Mouse (Mus musculus) MEL (cell line): Measurements from ENCODE around the gene Morc1. TPM values are rescaled to one million over a fixed set of nuclear protein-coding genes. Genes with fewer than 3 reads are reported as not detected.

Experiments
- DNase-seq: peaks from one replicate; pipeline ENCODE4 v3.0.0; 2011; ENCODE audit warnings: low read depth, low spot score
- H3K27ac ChIP-seq: 2 replicates; pipeline ENCODE4 v1.5.1; 2012; ENCODE audit warnings: low read depth, mild to moderate bottlenecking, control low read depth, low read length, moderate library complexity; ENCODE audit not compliant: control insufficient read depth
- H3K27me3 ChIP-seq, 2 experiments: fragments of 150-350 bp in 1 of 2; sonication (generic) in 1 of 2; 2 replicates each; pipeline ENCODE4 v1.6.1; 2012; ENCODE audit warnings: low read length in 2 of 2, mild to moderate bottlenecking in 2 of 2, improper control_type of control experiment in 1 of 2, moderate library complexity in 1 of 2; ENCODE audit not compliant: insufficient read depth in 2 of 2, control insufficient read depth in 1 of 2
- H3K36me3 ChIP-seq, 2 experiments: 2 replicates each; pipeline ENCODE4 v1.6.1; 2012 to 2014; ENCODE audit warnings: low read length in 2 of 2, improper control_type of control experiment in 1 of 2, inconsistent platforms in 1 of 2, mild to moderate bottlenecking in 1 of 2; ENCODE audit not compliant: insufficient read depth in 2 of 2, control insufficient read depth in 1 of 2
- H3K4me1 ChIP-seq, 2 experiments: fragments of 150-350 bp in 1 of 2; sonication (generic) in 1 of 2; 2 replicates each; pipeline ENCODE4 v1.6.1; 2012; ENCODE audit warnings: low read length in 2 of 2, improper control_type of control experiment in 1 of 2, mild to moderate bottlenecking in 1 of 2; ENCODE audit not compliant: insufficient read depth in 2 of 2, control insufficient read depth in 1 of 2
- H3K4me3 ChIP-seq, 2 experiments: fragments of 150-350 bp in 1 of 2; sonication (generic) in 1 of 2; 2 replicates each; pipeline ENCODE4 v1.5.1; 2012; ENCODE audit warnings: low read depth in 2 of 2, low read length in 2 of 2, mild to moderate bottlenecking in 2 of 2, moderate library complexity in 2 of 2, control low read depth in 1 of 2, improper control_type of control experiment in 1 of 2; ENCODE audit not compliant: control insufficient read depth in 1 of 2, insufficient read depth in 1 of 2
- H3K79me2 ChIP-seq: 2 replicates; pipeline ENCODE4 v1.6.1; 2012; ENCODE audit warnings: mild to moderate bottlenecking, low read length, moderate library complexity; ENCODE audit not compliant: control insufficient read depth, poor library complexity, insufficient read depth
- H3K9ac ChIP-seq: 2 replicates; pipeline ENCODE4 v1.6.1; 2012; ENCODE audit warnings: low read depth, mild to moderate bottlenecking, control low read depth, low read length, moderate library complexity; ENCODE audit not compliant: control insufficient read depth, poor library complexity, severe bottlenecking
- H3K9me3 ChIP-seq: fragments of 150-350 bp; sonication (generic); replicated peaks from 2 replicates; pipeline ENCODE4 v1.6.1; 2012; ENCODE audit warnings: mild to moderate bottlenecking, low read length, improper control_type of control experiment, moderate library complexity; ENCODE audit not compliant: insufficient read depth
- BHLHE40 ChIP-seq: IDR thresholded peaks from 2 replicates; pipeline ENCODE4 v1.6.1; 2012; ENCODE audit warnings: low read depth, mild to moderate bottlenecking, inconsistent platforms, low read length, improper control_type of control experiment, borderline replicate concordance
- CHD1 ChIP-seq: IDR thresholded peaks from 2 replicates; pipeline ENCODE4 v1.6.1; 2012; ENCODE audit warnings: low read depth, mild to moderate bottlenecking, inconsistent platforms, low read length, improper control_type of control experiment
- CTCF ChIP-seq, 3 experiments: IDR thresholded peaks in 2 of 3; conservative IDR thresholded peaks in 1 of 3; 2 replicates each; pipeline ENCODE4 v1.5.1; 2011 to 2012; ENCODE audit warnings: low read length in 3 of 3, low read depth in 2 of 3, mild to moderate bottlenecking in 2 of 3, improper control_type of control experiment in 1 of 3, inconsistent platforms in 1 of 3, mixed read lengths in 1 of 3, moderate library complexity in 1 of 3; ENCODE audit not compliant: control insufficient read depth in 1 of 3, insufficient read depth in 1 of 3, poor library complexity in 1 of 3, severe bottlenecking in 1 of 3
- E2F4 ChIP-seq: IDR thresholded peaks from 2 replicates; pipeline ENCODE4 v1.6.1; 2011; ENCODE audit warnings: low read depth, low read length, improper control_type of control experiment, borderline replicate concordance
- ELF1 ChIP-seq: IDR thresholded peaks from 2 replicates; pipeline ENCODE4 v1.6.1; 2014; ENCODE audit warnings: low read depth, mild to moderate bottlenecking, inconsistent platforms, low read length, improper control_type of control experiment, moderate library complexity
- EP300 ChIP-seq, 2 experiments: IDR thresholded peaks; 2 replicates each; pipeline ENCODE4 v1.6.1; 2011; ENCODE audit warnings: improper control_type of control experiment in 2 of 2, low read length in 2 of 2, low read depth in 1 of 2, mild to moderate bottlenecking in 1 of 2
- ETS1 ChIP-seq: IDR thresholded peaks from 2 replicates; pipeline ENCODE4 v1.6.1; 2012; ENCODE audit warnings: low read depth, mild to moderate bottlenecking, inconsistent platforms, low read length, improper control_type of control experiment, moderate library complexity
- GABPA ChIP-seq: IDR thresholded peaks from 2 replicates; pipeline ENCODE4 v1.6.1; 2012; ENCODE audit warnings: low read depth, mild to moderate bottlenecking, inconsistent platforms, low read length, improper control_type of control experiment, moderate library complexity
- GATA1 ChIP-seq: IDR thresholded peaks from 2 replicates; pipeline ENCODE4 v1.6.1; 2011; ENCODE audit warnings: low read depth, low read length, improper control_type of control experiment
- HCFC1 ChIP-seq: IDR thresholded peaks from 2 replicates; pipeline ENCODE4 v1.6.1; 2012; ENCODE audit warnings: low read depth, mild to moderate bottlenecking, inconsistent platforms, low read length, improper control_type of control experiment, moderate library complexity
- MAFK ChIP-seq: IDR thresholded peaks from 2 replicates; pipeline ENCODE4 v1.6.1; 2011; ENCODE audit warnings: low read depth, mild to moderate bottlenecking, low read length, improper control_type of control experiment, borderline replicate concordance
- MAX ChIP-seq: IDR thresholded peaks from 2 replicates; pipeline ENCODE4 v1.6.1; 2011; ENCODE audit warnings: low read length, improper control_type of control experiment
- MXI1 ChIP-seq: IDR thresholded peaks from 2 replicates; pipeline ENCODE4 v1.6.1; 2011; ENCODE audit warnings: mild to moderate bottlenecking, low read depth, low read length, improper control_type of control experiment
- NELFE ChIP-seq: IDR thresholded peaks from 2 replicates; pipeline ENCODE4 v1.6.1; 2011; ENCODE audit warnings: low read depth, low read length, improper control_type of control experiment
- NRF1 ChIP-seq: IDR thresholded peaks from 2 replicates; pipeline ENCODE4 v1.6.1; 2014; ENCODE audit warnings: low read depth, mild to moderate bottlenecking, inconsistent platforms, low read length, improper control_type of control experiment, moderate library complexity; ENCODE audit not compliant: poor library complexity, insufficient read depth, severe bottlenecking
- POLR2AphosphoS2 ChIP-seq: IDR thresholded peaks from 2 replicates; pipeline ENCODE4 v1.6.1; 2011; ENCODE audit warnings: low read length, improper control_type of control experiment
- POLR2AphosphoS5 ChIP-seq: IDR thresholded peaks from 2 replicates; pipeline ENCODE4 v1.6.1; 2012; ENCODE audit warnings: low read depth, borderline replicate concordance, mild to moderate bottlenecking, inconsistent platforms, low read length, moderate library complexity, mixed read lengths
- RAD21 ChIP-seq: IDR thresholded peaks from 2 replicates; pipeline ENCODE4 v1.6.1; 2011; ENCODE audit warnings: mild to moderate bottlenecking, low read depth, low read length, improper control_type of control experiment
- RCOR1 ChIP-seq: IDR thresholded peaks from 2 replicates; pipeline ENCODE4 v1.6.1; 2012; ENCODE audit warnings: low read depth, mild to moderate bottlenecking, inconsistent platforms, low read length, improper control_type of control experiment
- SMC3 ChIP-seq: IDR thresholded peaks from 2 replicates; pipeline ENCODE4 v1.6.1; 2011; ENCODE audit warnings: low read depth, low read length, improper control_type of control experiment
- TBP ChIP-seq: IDR thresholded peaks from 2 replicates; pipeline ENCODE4 v1.8.0; 2011; ENCODE audit warnings: low read depth, low read length, improper control_type of control experiment
- TCF12 ChIP-seq: IDR thresholded peaks from 2 replicates; pipeline ENCODE4 v1.6.1; 2014; ENCODE audit warnings: low read depth, mild to moderate bottlenecking, inconsistent platforms, low read length, improper control_type of control experiment, moderate library complexity
- USF2 ChIP-seq, 2 experiments: IDR thresholded peaks; 2 replicates each; pipeline ENCODE4 v1.6.1; 2011 to 2012; ENCODE audit warnings: improper control_type of control experiment in 2 of 2, low read length in 2 of 2, borderline replicate concordance in 1 of 2, inconsistent platforms in 1 of 2, low read depth in 1 of 2, mild to moderate bottlenecking in 1 of 2; ENCODE audit not compliant: insufficient read depth in 1 of 2
- ZC3H11A ChIP-seq: IDR thresholded peaks from 2 replicates; pipeline ENCODE4 v1.6.1; 2012; ENCODE audit warnings: low read depth, mild to moderate bottlenecking, inconsistent platforms, low read length, improper control_type of control experiment
- ZKSCAN1 ChIP-seq: IDR thresholded peaks from 2 replicates; pipeline ENCODE4 v1.6.1; 2012; ENCODE audit warnings: low read depth, mild to moderate bottlenecking, inconsistent platforms, low read length, improper control_type of control experiment, moderate library complexity
- ZMIZ1 ChIP-seq: IDR thresholded peaks from 2 replicates; pipeline ENCODE4 v1.6.1; 2012; ENCODE audit warnings: low read depth, mild to moderate bottlenecking, inconsistent platforms, low read length, improper control_type of control experiment, moderate library complexity
- ZNF384 ChIP-seq: IDR thresholded peaks from 2 replicates; pipeline ENCODE4 v1.6.1; 2012; ENCODE audit warnings: low read depth, mild to moderate bottlenecking, inconsistent platforms, low read length, improper control_type of control experiment
- polyA plus RNA-seq, 2 experiments: library from polyadenylated mRNA; stranded (reverse) in 1 of 2; unstranded in 1 of 2; fragments of >175 nt in 1 of 2; fragments of >200 nt in 1 of 2; gene quantifications; 2 replicates each; pipeline versions ENCODE4 v1.2.1 to v1.2.4; 2012; ENCODE audit warnings: low replicate concordance in 2 of 2, low read depth in 1 of 2; ENCODE audit not compliant: insufficient read length in 2 of 2, insufficient read depth in 1 of 2, missing spikeins in 1 of 2
- total RNA-seq: library from RNA; depleted of rRNA; stranded (reverse); fragments of 300-350 nt; gene quantifications from 2 replicates; pipeline ENCODE4 v1.2.3, GENCODE M21; 2012

The Morc1 gene
- total and polyA plus RNA-seq, 3 experiments, result not detected

- no peak for DNase-seq
- no peaks in the 10 kb centered on the region for H3K9me3 ChIP-seq
- H3K79me2 ChIP-seq, result no peaks in the 10 kb centered on the region
- H3K27me3 ChIP-seq, result no peaks in the 10 kb centered on the region
- H3K36me3 ChIP-seq, result no peaks in the 10 kb centered on the region
- H3K4me1 ChIP-seq, result no peaks in the 10 kb centered on the region
- no peak overlapping the region for H3K27ac ChIP-seq
- H3K9ac ChIP-seq, result no peak overlapping the region
- TF ChIP-seq MXI1, result no peak
- no peak for TF ChIP-seq ZC3H11A
- no peak overlapping the region for H3K4me3 ChIP-seq
Observed at GRCm38 (mm10) chr16:48627296-48627695, 196.3 kb downstream of the Morc1 start.

GRCm38 (mm10) chr16:48629710-48630109 lies 198.7 kb downstream of the Morc1 start:
- no peak overlapping the region for H3K27ac ChIP-seq
- no peak overlapping the region for H3K9ac ChIP-seq
- no peak overlapping the region for H3K4me3 ChIP-seq
- no peaks in the 10 kb centered on the region for H3K36me3 ChIP-seq
- no peaks in the 10 kb centered on the region for H3K79me2 ChIP-seq
- no peaks in the 10 kb centered on the region for H3K4me1 ChIP-seq
- H3K27me3 ChIP-seq, result no peaks in the 10 kb centered on the region
- DNase-seq, result no peak
- TF ChIP-seq RAD21, result no peak
- TF ChIP-seq SMC3, result no peak
- no peak for TF ChIP-seq HCFC1
- no peak for TF ChIP-seq POLR2AphosphoS5
- no peak for TF ChIP-seq ELF1
- TF ChIP-seq GATA1, result no peak
- TF ChIP-seq EP300 (IDR thresholded peaks at IDR 0.05; ENCODE audit: low read depth in 1 of 2, low read length in 2 of 2), result no peak
- no peak for TF ChIP-seq MAFK
- TF ChIP-seq E2F4, result no peak
- TF ChIP-seq MAX, result no peak
- no peak for TF ChIP-seq ZNF384
- TF ChIP-seq ZC3H11A, result no peak
- no peaks in the 10 kb centered on the region for H3K9me3 ChIP-seq

GRCm38 (mm10) chr16:48630466-48630865 lies 199.4 kb downstream of the Morc1 start:
- H3K9me3 ChIP-seq, result no peaks in the 10 kb centered on the region
- no peaks in the 10 kb centered on the region for H3K79me2 ChIP-seq
- no peak overlapping the region for H3K4me3 ChIP-seq
- no peaks in the 10 kb centered on the region for H3K27me3 ChIP-seq
- DNase-seq, result no peak
- no peaks in the 10 kb centered on the region for H3K36me3 ChIP-seq
- TF ChIP-seq NELFE (no peak), MAFK (no peak), SMC3 (no peak), ZKSCAN1 (no peak), TCF12 (no peak), ZC3H11A (no peak), ZMIZ1 (no peak), POLR2AphosphoS2 (no peak), TBP (no peak), ETS1 (no peak), RCOR1 (no peak), NRF1 (no peak), CTCF (IDR thresholded peaks at IDR 0.05 in 2 of 3, conservative IDR thresholded peaks at IDR 0.05 in 1 of 3; ENCODE audit: control insufficient read depth in 1 of 3, insufficient read depth in 1 of 3, low read depth in 2 of 3, low read length in 3 of 3, poor library complexity in 1 of 3, severe bottlenecking in 1 of 3) (no peak), BHLHE40 (no peak), CHD1 (no peak), USF2 (IDR thresholded peaks at IDR 0.05; ENCODE audit: borderline replicate concordance in 1 of 2, insufficient read depth in 1 of 2, low read depth in 1 of 2, low read length in 2 of 2) (no peak), GABPA (no peak)
- no peak overlapping the region for H3K9ac ChIP-seq
- H3K27ac ChIP-seq, result no peak overlapping the region
- no peaks in the 10 kb centered on the region for H3K4me1 ChIP-seq
